16 mouse cellular contexts compared by ENCODE assay signal in genomic region chr9:4631910-4632309, GRCm38 (mm10).
"Had no signal": no experiment of that assay in that cellular context is flagged by ENCODE, and none has a peak within 500 bp of the region (broad histone marks: within the 10 kb centered on the region; RNA-seq: fewer than 3 reads in every experiment).

No protein-coding gene starts in this region.

- DNase-seq: liver, postnatal 0 days; lung, adult 2 months; lung, postnatal 14 days; lung, postnatal 36 days; thymus, adult 18-20 months; thymus, postnatal 14 days; thymus, postnatal 36 days had no signal

- H3K4me3 ChIP-seq: liver, embryonic 15.5 days; lung, embryonic 15.5 days; megakaryocyte, embryonic 14.5 days; midbrain, embryonic 13.5 days; midbrain, embryonic 15.5 days; neural tube, embryonic 12.5 days; stomach, embryonic 15.5 days had no signal

- H3K27ac ChIP-seq: liver, embryonic 15.5 days; lung, embryonic 15.5 days; macrophage; midbrain, embryonic 13.5 days; midbrain, embryonic 15.5 days; neural tube, embryonic 12.5 days; stomach, embryonic 15.5 days; stomach, postnatal 0 days had no signal
